Mouse (Mus musculus) CH12.LX (cell line): Measurements from ENCODE around the gene Zfand4. TPM values are rescaled to one million over a fixed set of nuclear protein-coding genes. Genes with fewer than 3 reads are reported as not detected.

ENCODE experiments used
- DNase-seq: peaks from one replicate; pipeline ENCODE4 v3.0.0-alpha.2; 2013; ENCODE audit errors: extremely low read depth
- H3K27ac ChIP-seq: 2 replicates; pipeline ENCODE4 v1.5.1; 2012; ENCODE audit warnings: low read depth, mild to moderate bottlenecking, control low read depth, moderate library complexity; ENCODE audit not compliant: insufficient read depth
- H3K27me3 ChIP-seq: replicated peaks from 2 replicates; pipeline ENCODE3; 2012; ENCODE audit warnings: inconsistent platforms
- H3K36me3 ChIP-seq, 2 experiments: replicated peaks in 1 of 2; 2 replicates each; pipeline versions ENCODE3 to v1.6.1; 2012; ENCODE audit warnings: inconsistent platforms in 1 of 2, low read length in 1 of 2, mild to moderate bottlenecking in 1 of 2, mixed read lengths in 1 of 2, moderate library complexity in 1 of 2; ENCODE audit not compliant: control insufficient read depth in 1 of 2, insufficient read depth in 1 of 2
- H3K4me1 ChIP-seq, 2 experiments: 2 replicates each; pipeline ENCODE4 v1.6.1; 2012; ENCODE audit warnings: inconsistent platforms in 1 of 2, moderate library complexity in 1 of 2; ENCODE audit not compliant: insufficient read depth in 2 of 2, control insufficient read depth in 1 of 2
- H3K4me2 ChIP-seq: 2 replicates; pipeline ENCODE4 v1.6.1; 2012; ENCODE audit warnings: low read depth, mild to moderate bottlenecking, control low read depth; ENCODE audit not compliant: poor library complexity, insufficient read depth, severe bottlenecking
- H3K4me3 ChIP-seq, 3 experiments: fragments of 150-350 bp in 1 of 3; sonication (generic) in 1 of 3; replicated peaks in 1 of 3; 2 replicates each; pipeline versions ENCODE3 to v1.5.1; 2011 to 2012; ENCODE audit warnings: low read depth in 2 of 3, low read length in 2 of 3, mild to moderate bottlenecking in 2 of 3, moderate library complexity in 2 of 3, control low read depth in 1 of 3, improper control_type of control experiment in 1 of 3, inconsistent platforms in 1 of 3, mixed read lengths in 1 of 3; ENCODE audit not compliant: poor library complexity in 1 of 3
- H3K79me2 ChIP-seq: replicated peaks from 2 replicates; pipeline ENCODE4 v1.6.1; 2012; ENCODE audit warnings: mild to moderate bottlenecking, moderate library complexity; ENCODE audit not compliant: control insufficient read depth, poor library complexity, insufficient read depth, severe bottlenecking; ENCODE audit errors: extremely low read depth
- H3K9ac ChIP-seq: 2 replicates; pipeline ENCODE4 v1.6.1; 2012; ENCODE audit warnings: low read depth, mild to moderate bottlenecking, control low read depth, moderate library complexity; ENCODE audit not compliant: insufficient read depth
- H3K9me3 ChIP-seq: replicated peaks from 2 replicates; pipeline ENCODE3; 2012; ENCODE audit warnings: low read length, inconsistent platforms, mixed read lengths
- CHD1 ChIP-seq: IDR thresholded peaks from 2 replicates; pipeline ENCODE4 v1.6.1; 2012; ENCODE audit warnings: low read depth, low read length, improper control_type of control experiment, inconsistent platforms
- CHD2 ChIP-seq: IDR thresholded peaks from 2 replicates; pipeline ENCODE4 v1.6.1; 2011; ENCODE audit warnings: low read length, improper control_type of control experiment
- E2F4 ChIP-seq: IDR thresholded peaks from 2 replicates; pipeline ENCODE4 v1.6.1; 2011; ENCODE audit warnings: low read depth, low read length, improper control_type of control experiment; ENCODE audit not compliant: insufficient replicate concordance
- ELF1 ChIP-seq: IDR thresholded peaks from 2 replicates; pipeline ENCODE4 v1.6.1; 2014; ENCODE audit warnings: low read depth, mild to moderate bottlenecking, inconsistent platforms, low read length, improper control_type of control experiment
- EP300 ChIP-seq: IDR thresholded peaks from 2 replicates; pipeline ENCODE4 v1.6.1; 2011; ENCODE audit warnings: low read length, improper control_type of control experiment
- ETS1 ChIP-seq: conservative IDR thresholded peaks from 2 replicates; pipeline ENCODE4 v1.6.1; 2012; ENCODE audit warnings: low read depth, mild to moderate bottlenecking, inconsistent platforms, low read length, improper control_type of control experiment, moderate library complexity
- GABPA ChIP-seq: IDR thresholded peaks from 2 replicates; pipeline ENCODE4 v1.6.1; 2012; ENCODE audit warnings: low read depth, low read length, improper control_type of control experiment, inconsistent platforms; ENCODE audit not compliant: insufficient replicate concordance
- JUN ChIP-seq: IDR thresholded peaks from 2 replicates; pipeline ENCODE4 v1.6.1; 2011; ENCODE audit warnings: low read depth, mild to moderate bottlenecking, low read length, improper control_type of control experiment, moderate library complexity; ENCODE audit not compliant: insufficient read depth
- MAX ChIP-seq: IDR thresholded peaks from 2 replicates; pipeline ENCODE4 v1.6.1; 2011; ENCODE audit warnings: low read length, improper control_type of control experiment
- MAZ ChIP-seq: IDR thresholded peaks from 2 replicates; pipeline ENCODE4 v1.6.1; 2012; ENCODE audit warnings: low read depth, mild to moderate bottlenecking, inconsistent platforms, low read length, improper control_type of control experiment, moderate library complexity
- MEF2A ChIP-seq: IDR thresholded peaks from 2 replicates; pipeline ENCODE4 v1.6.1; 2014; ENCODE audit warnings: low read depth, mild to moderate bottlenecking, inconsistent platforms, low read length, improper control_type of control experiment, borderline replicate concordance
- MYC ChIP-seq: IDR thresholded peaks from 2 replicates; pipeline ENCODE4 v1.6.1; 2011; ENCODE audit warnings: low read depth, mild to moderate bottlenecking, improper control_type of control experiment, low read length
- NELFE ChIP-seq: IDR thresholded peaks from 2 replicates; pipeline ENCODE4 v1.6.1; 2011; ENCODE audit warnings: low read depth, low read length, improper control_type of control experiment
- NRF1 ChIP-seq: IDR thresholded peaks from 2 replicates; pipeline ENCODE4 v1.6.1; 2014; ENCODE audit warnings: low read depth, mild to moderate bottlenecking, inconsistent platforms, low read length, improper control_type of control experiment, moderate library complexity
- PAX5 ChIP-seq: IDR thresholded peaks from 2 replicates; pipeline ENCODE4 v1.6.1; 2012; ENCODE audit warnings: low read length, inconsistent platforms, mixed read lengths
- POLR2A ChIP-seq: IDR thresholded peaks from 2 replicates; pipeline ENCODE4 v1.6.1; 2011; ENCODE audit warnings: low read depth, mild to moderate bottlenecking, improper control_type of control experiment, low read length
- POLR2AphosphoS2 ChIP-seq: IDR thresholded peaks from 2 replicates; pipeline ENCODE4 v1.6.1; 2011; ENCODE audit warnings: low read depth, low read length, improper control_type of control experiment
- RAD21 ChIP-seq: IDR thresholded peaks from 2 replicates; pipeline ENCODE4 v1.6.1; 2011; ENCODE audit warnings: low read depth, mild to moderate bottlenecking, low read length, improper control_type of control experiment, moderate library complexity
- SMC3 ChIP-seq: IDR thresholded peaks from 2 replicates; pipeline ENCODE4 v1.6.1; 2011; ENCODE audit warnings: low read depth, low read length, improper control_type of control experiment
- UBTF ChIP-seq: IDR thresholded peaks from 2 replicates; pipeline ENCODE4 v1.6.1; 2012; ENCODE audit warnings: low read depth, mild to moderate bottlenecking, inconsistent platforms, low read length, improper control_type of control experiment, moderate library complexity
- USF1 ChIP-seq: IDR thresholded peaks from 2 replicates; pipeline ENCODE4 v1.6.1; 2014; ENCODE audit warnings: low read depth, mild to moderate bottlenecking, inconsistent platforms, low read length, improper control_type of control experiment
- USF2 ChIP-seq: conservative IDR thresholded peaks from 2 replicates; pipeline ENCODE4 v1.6.1; 2011; ENCODE audit warnings: low read depth, low read length, improper control_type of control experiment
- ZKSCAN1 ChIP-seq: IDR thresholded peaks from 2 replicates; pipeline ENCODE4 v1.6.1; 2012; ENCODE audit warnings: low read depth, inconsistent platforms, low read length, improper control_type of control experiment, borderline replicate concordance
- dilution Hi-C: fragments of 300-500 bp; cut with MboI; formaldehyde crosslinking; loops from 2 replicates; pipeline ENCODE4 v1.14.3; 2020; ENCODE audit warnings: low sequenced_read_pairs; ENCODE audit not compliant: extremely low pct_unique_long_range_greater_than_20kb, extremely low pct_ligation_motif_present
- in situ Hi-C: fragments of 300-500 bp; cut with MboI; formaldehyde crosslinking; loops from 3 replicates; pipeline ENCODE4 v1.14.3; 2019; ENCODE audit warnings: low sequenced_read_pairs, low pct_ligation_motif_present, low pct_unique_long_range_greater_than_20kb, mixed read lengths
- polyA plus RNA-seq: library from polyadenylated mRNA; unstranded; fragments of >175 nt; gene quantifications from 2 replicates; pipeline ENCODE4 v1.2.1, GENCODE M21; 2012; ENCODE audit warnings: low read depth; ENCODE audit not compliant: insufficient read length
- total RNA-seq, 2 experiments: library from RNA; depleted of rRNA; stranded (reverse); fragments of 300-350 nt in 1 of 2; fragments of >200 nt in 1 of 2; gene quantifications; 2 replicates each; pipeline ENCODE4 v1.2.3; 2012 to 2014

The Zfand4 gene
- total and polyA plus RNA-seq, 3 experiments: 2.2 to 3.8 (median 3.1) TPM

DNA sequence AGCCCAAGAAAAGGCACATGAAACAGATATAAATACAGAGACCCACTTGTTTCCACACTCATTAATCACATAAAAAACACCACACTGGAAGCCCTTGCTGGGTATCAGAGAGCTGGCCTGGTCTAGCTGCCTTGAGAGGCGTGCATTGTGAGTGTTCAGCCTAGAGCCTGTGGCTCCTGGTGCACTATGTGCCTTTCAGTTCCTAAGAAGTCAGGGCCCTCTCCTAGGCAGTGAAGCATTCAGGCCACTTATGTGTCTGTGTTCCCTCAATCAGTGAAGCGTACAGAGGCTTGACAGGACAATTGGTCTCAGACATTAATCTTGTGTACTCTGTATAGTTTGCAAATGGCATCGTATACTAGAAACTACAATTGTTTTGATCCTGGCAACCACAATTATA is 19.3 kb downstream of the Zfand4 start:
- no peak overlapping the region for H3K9ac ChIP-seq
- H3K9me3 ChIP-seq: no peaks in the 10 kb centered on the region
- TF ChIP-seq MEF2A (no peak), SMC3 (no peak), UBTF (no peak), RAD21 (no peak), ZKSCAN1 (no peak), JUN (no peak), E2F4 (no peak), MAZ (no peak), NRF1 (no peak), PAX5 (no peak), GABPA (no peak), POLR2AphosphoS2 (no peak), MAX (no peak)
- H3K4me2 ChIP-seq: no peak overlapping the region
- dilution Hi-C loops (no loop called here), in situ Hi-C loops (no loop called here)
- peaks cover 0 to 31% of the 10 kb centered on the region in 2 experiments; a peak in 2 of 4 replicates for H3K4me1 ChIP-seq
- no peaks in the 10 kb centered on the region for H3K79me2 ChIP-seq
- no peaks in the 10 kb centered on the region for H3K27me3 ChIP-seq
- DNase-seq: no peak
- H3K36me3 ChIP-seq: peaks cover 0 to 5% of the 10 kb centered on the region in 2 experiments
- H3K4me3 ChIP-seq: no peak overlapping the region
- H3K27ac ChIP-seq: no peak overlapping the region

DNA sequence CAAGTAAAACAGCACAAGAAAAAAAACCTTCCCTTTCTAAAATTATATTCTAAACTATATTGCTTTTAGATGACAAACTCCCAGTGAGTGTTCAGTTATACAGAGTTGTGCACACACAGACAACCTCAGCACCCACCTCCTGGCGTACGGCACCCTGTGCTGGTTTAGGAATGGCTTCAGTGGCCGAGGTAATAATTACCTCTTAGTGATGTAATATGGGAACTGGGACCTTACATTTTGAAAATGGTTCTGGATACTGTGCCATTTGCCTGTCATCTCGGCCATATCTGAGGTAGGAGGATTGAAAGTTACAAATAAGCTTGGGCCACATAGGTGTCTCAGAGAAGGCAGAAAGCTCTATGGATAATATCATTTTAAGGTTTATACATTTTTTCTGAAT is 22.3 kb downstream of the Zfand4 start:
- no peak overlapping the region for H3K4me2 ChIP-seq
- H3K9me3 ChIP-seq: no peaks in the 10 kb centered on the region
- in situ Hi-C loops: no loop called here
- dilution Hi-C loops: no loop called here
- H3K4me1 ChIP-seq: peaks cover 0 to 24% of the 10 kb centered on the region in 2 experiments; a peak in 2 of 4 replicates
- H3K4me3 ChIP-seq: no peak overlapping the region
- H3K27me3 ChIP-seq: no peaks in the 10 kb centered on the region
- H3K27ac ChIP-seq: no peak overlapping the region
- H3K79me2 ChIP-seq: no peaks in the 10 kb centered on the region
- TF ChIP-seq ETS1 (no peak), POLR2AphosphoS2 (no peak), POLR2A (no peak), USF2 (no peak), JUN (no peak), USF1 (no peak), ELF1 (no peak), EP300 (no peak), UBTF (no peak), MAZ (no peak), MYC (no peak), PAX5 (no peak), E2F4 (no peak), NELFE (no peak), MEF2A (no peak), CHD1 (no peak), ZKSCAN1 (no peak), CHD2 (no peak)
- H3K9ac ChIP-seq: no peak overlapping the region
- peaks cover 0 to 5% of the 10 kb centered on the region in 2 experiments for H3K36me3 ChIP-seq
- no peak for DNase-seq
